Mouse (Mus musculus) lung, postnatal 0 days (tissue): ENCODE measurements around the gene Plpp1.

Source experiments
- CTCF ChIP-seq: IDR thresholded peaks from 2 replicates; pipeline ENCODE4 v1.5.1; 2016; ENCODE audit warnings: antibody characterized with exemption, mild to moderate bottlenecking
- EP300 ChIP-seq: IDR thresholded peaks from 2 replicates; pipeline ENCODE4 v1.6.1; 2016; ENCODE audit warnings: antibody characterized with exemption, mild to moderate bottlenecking, control low read depth

DNA sequence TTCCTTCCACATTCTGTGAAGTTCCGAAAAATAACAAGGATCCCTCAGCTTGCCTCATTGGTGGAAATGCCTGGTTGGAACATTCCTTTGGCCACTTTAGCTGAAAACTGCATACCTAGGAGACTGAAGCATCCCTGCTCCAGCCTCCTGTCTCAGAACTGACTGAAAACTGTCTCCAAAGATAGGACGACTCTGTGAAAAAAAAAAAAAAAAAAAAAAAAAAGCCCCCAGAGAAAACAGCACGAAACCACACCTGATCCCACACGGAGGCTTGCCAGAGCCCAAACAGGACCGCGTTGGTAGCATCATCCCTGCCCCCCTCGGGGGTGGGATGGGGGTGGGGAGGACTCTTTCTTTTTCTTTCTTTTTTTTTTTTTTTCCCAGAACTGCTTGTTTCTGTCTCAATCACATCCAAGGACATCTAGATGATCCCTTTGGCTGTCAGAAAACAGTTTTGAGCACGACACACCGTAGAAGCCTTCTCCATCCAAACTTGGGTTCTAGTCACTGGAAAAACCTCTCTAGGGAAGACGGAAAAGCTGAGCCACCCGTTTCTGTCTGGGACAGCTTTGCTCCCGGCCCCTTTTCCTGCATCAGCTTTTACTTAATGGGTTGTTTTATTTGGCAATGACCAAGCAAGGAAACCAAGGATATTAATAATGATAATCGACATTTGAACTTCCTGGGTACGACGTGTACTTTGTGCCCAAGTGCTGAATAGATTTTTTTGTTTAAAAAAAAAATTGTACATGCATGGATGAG, 29.0 kb upstream of the Plpp1 start:
- TF ChIP-seq CTCF (no peak), EP300 (peak; percentile 97)
